Mouse (Mus musculus) embryo, embryonic 10 days (tissue): ENCODE measurements around the gene Stxbp6.
A peak's percentile ranks its signal among the peaks of the same experiment; 100 is the strongest.

Experiments used
- DNase-seq: peaks from one replicate; pipeline ENCODE4 v3.0.0-alpha.2; 2015; ENCODE audit warnings: low spot score

Stxbp6 gene

GRCm38 (mm10) chr12:44996274-44996673, 78.2 kb downstream of the Stxbp6 start:
- DNase-seq: no peak

GRCm38 (mm10) chr12:44993391-44993790, 81.1 kb downstream of the Stxbp6 start:
- no peak for DNase-seq

DNA sequence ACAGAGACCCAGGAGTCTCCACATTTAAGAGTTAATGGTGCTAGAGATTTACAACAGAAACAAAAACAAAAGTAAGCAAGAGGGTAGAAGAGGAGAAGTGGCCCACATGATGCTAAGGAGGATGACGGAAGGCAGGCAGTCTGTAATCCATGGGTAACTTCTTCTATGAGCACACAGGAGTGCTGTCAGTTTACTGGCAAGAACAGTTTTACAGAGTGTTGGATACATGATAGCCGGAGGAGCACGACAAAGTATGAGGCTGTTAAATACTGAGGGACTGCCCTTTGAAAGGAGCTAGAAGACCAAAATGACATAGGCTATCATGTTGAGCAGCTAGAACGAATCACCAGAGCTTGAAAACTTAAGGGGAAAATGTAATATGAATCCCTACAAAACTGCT, 81.7 kb downstream of the Stxbp6 start:
- no peak for DNase-seq

DNA sequence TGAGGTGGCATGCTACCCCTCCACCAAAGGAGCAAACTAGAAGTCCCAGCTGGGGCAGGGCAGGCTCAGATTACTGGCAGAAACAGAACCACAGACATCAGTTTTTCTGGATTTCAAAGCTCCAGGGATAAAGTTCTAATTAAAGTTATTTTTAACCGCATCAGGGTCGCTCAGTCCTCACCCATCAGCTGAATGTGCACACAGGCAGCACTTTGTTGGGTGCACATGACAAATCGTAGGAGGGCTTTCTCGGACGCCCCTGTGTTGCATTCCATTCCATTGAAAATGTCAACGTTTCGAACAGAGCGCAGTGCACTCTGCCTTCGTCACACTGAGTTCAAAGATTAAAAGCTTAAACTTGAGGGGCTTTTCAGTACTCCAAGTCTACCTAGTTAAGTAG, 84.1 kb downstream of the Stxbp6 start:
- DNase-seq: no peak

DNA sequence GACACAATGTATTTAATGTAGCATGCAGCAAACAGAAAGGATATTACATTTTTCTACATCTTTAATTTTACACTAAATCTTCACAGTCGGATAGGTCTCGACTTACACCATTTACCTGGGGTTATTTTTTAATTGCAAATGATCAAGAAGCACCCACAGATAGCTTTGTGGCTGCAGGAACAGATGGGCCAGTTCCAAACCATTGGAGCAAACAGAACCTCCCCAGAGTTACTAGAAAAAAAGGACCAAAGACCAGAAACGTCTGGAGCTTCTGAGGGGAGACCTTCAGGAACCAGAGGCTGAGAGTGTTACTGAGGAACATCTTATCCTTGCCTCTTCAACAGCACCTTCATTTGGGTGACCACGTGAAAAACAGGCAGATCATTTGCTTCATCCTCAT, 85.5 kb downstream of the Stxbp6 start:
- DNase-seq: no peak

DNA sequence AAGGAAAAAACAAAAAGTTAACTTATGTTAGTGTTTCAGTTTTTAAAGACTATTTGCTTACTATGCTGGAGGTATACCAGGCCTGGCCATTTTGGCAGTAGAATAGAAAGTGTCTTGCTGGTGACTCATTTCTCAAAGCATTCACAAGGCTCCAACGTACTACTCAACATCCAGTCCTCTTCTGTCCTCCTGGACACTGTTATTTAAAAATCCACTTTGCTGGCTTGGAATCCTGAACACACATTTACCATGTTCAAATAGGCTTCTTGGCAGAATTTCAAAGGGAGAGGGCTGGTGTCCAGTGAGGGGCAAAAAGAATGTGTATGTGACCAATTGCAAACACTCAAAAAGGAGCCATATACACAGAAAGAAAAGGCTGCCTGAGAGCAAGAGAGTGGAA, 86.7 kb downstream of the Stxbp6 start:
- DNase-seq: no peak

GRCm38 (mm10) chr12:44979316-44979848, 95.1 kb downstream of the Stxbp6 start:
- DNase-seq: no peak

DNA sequence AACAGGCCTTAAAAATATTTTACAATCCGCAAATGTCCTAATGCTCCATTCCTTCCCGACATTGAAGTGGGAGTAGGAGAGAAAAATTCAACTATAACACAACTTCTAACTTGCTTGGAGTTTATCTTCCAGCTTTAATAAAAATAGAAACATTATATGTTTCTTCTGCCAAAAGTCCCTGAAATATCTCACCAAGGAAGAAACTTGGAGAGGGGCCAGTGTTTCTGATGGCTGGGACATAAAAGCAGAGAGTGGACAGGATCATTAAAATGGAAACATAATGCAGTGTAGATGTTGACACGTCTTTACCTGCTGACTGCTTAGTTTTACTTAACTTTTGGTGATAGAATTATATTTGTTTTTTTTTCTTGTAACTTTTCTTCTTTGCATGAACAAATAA, 99.2 kb downstream of the Stxbp6 start:
- DNase-seq: no peak

DNA sequence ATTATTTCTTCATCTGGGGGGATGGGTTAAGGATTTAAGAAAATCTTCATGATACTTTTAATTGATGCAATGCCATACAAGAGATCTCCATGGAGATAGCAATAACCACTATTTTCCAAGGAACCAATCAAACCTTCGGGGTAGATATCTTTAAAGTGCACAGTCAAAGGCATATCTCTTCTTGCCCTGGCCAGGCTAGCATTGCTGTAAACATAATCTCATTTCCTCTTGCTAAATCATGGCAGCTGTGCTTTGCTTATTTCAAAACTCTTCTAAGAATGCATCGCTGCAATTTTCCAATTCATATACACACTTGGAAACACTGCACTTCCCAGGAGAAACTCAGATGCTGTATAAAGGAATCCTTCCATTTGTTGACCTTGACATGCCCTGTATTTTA, 103.0 kb downstream of the Stxbp6 start:
- no peak for DNase-seq

- no peak for DNase-seq
Measured at GRCm38 (mm10) chr12:44967448-44967847, 107.1 kb downstream of the Stxbp6 start.

DNA sequence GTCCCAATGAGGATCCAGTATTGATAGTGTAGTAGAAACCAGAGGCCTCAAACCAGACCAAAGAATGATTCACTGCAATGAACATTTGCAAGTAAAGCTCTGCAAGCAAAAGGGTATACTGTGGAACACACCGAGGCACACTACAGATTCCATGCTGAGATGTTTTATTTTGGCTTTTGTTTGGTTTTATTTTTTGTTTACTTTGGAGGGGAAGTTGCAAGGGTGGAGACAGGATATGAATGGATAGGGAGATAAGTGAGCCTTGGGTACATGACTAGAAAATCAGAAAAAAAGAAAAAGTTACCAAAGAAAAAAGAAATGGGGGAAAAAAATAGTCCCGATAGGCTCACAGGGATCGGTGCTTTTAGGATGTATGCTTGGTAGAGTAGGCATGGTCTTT, 117.0 kb downstream of the Stxbp6 start:
- DNase-seq: no peak

GRCm38 (mm10) chr12:44953121-44953520, 121.4 kb downstream of the Stxbp6 start:
- DNase-seq: no peak

DNA sequence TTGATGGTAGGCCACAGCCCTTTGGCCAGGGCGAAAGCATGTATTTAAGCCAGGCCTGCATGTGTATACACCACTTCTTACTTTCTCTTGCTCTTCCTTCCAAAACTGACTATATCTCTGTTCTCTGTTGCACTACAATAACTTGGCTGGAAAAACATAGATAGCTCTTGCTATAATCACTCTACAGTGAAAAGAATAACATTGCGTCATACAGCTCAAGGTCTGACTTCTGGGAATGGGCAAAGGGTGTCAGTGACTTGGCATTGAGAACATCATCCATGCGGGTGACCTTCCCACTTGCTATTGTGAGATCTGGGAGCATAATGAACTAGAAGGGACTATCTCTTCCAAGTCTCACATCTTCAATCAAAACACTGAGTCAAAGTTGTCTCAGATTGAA, 122.4 kb downstream of the Stxbp6 start:
- DNase-seq: no peak

GRCm38 (mm10) chr12:44950559-44950958, 124.0 kb downstream of the Stxbp6 start:
- DNase-seq: no peak

DNA sequence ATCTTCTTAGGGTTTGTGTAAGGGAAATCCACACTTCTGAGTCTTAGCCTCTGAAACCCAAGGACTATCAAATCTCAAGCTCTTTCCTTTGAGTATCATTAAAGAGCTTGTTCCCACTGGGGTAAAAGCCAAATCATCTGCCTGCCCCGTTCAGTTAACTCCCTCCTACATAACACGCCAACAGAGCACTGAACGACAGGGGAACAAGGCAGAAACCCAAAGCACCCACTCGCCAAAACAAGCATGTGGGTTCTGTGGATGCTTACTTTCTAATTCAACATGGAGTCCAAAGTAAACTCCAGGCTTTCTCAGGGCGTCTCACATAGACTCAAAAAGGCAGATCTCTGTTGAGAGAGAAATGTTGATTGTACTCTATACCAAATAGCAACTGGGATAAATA, 126.7 kb downstream of the Stxbp6 start:
- DNase-seq: no peak

- DNase-seq: no peak
Measured at GRCm38 (mm10) chr12:44940325-44940724, 134.2 kb downstream of the Stxbp6 start.

GRCm38 (mm10) chr12:44939106-44939505, 135.4 kb downstream of the Stxbp6 start:
- DNase-seq: no peak

DNA sequence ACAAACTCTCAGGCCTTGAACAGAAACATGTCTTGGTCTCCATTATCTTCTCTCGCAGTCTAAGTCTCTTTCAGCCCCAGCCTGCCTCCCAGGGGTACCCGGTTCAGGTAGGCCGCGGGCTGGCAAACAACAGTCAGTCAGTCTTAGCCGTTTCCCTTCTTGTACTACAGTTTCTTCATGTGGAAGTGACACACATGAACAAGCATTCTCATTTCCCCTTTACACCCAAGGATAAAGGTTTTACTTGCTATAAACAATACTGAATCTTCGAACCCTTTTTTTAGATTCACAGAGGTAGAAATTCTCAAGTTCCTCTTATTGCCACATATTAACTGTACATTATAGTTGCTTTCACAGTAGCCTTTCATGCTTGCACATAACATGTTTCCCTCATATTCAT, 141.6 kb downstream of the Stxbp6 start:
- DNase-seq: no peak

DNA sequence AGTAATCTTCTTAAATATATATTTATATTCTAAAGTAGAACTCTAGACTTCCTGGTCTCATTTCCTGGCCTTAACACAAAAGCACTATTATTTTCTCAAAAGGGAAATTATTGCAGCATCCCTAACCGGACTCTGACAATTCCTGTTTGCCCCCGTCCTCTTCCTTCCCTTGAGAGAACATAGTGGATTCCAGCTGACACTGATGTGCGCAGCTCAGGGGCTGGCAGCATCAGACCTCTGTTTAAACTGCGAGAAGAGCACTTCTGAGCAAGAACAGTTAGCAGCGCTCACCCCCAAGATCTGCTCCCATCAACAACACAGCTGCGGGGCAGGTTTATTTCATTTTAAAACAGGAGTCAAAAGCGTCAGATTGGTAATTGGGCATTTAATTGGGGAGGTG, 142.8 kb downstream of the Stxbp6 start:
- no peak for DNase-seq

GRCm38 (mm10) chr12:44928456-44928855, 146.1 kb downstream of the Stxbp6 start:
- DNase-seq: peak; percentile 84

- peak; percentile 30 for DNase-seq
Measured at GRCm38 (mm10) chr12:44925901-44926300, 148.6 kb downstream of the Stxbp6 start.

- DNase-seq: no peak
Measured at GRCm38 (mm10) chr12:44923273-44923672, 151.2 kb downstream of the Stxbp6 start.

DNA sequence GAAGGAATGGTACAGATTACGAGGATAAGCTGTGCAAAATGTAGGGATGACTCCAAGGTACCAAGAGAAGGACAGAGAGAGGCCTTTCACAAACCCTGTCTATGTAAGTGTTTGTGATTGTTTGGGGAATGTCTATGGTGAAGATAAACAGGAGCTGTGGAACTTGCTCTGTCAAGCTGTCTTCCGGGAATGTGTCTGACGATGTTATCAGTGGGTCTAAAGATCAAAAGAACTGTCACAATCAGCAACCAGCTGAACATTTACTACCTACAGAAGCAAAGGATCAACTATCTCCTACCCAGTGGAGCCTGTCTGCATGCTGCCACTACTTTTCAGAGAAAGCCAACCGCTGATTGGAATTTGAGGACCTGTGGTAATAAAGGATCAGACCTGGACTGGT, 152.3 kb downstream of the Stxbp6 start:
- DNase-seq: no peak

GRCm38 (mm10) chr12:44919613-44920012, 154.9 kb downstream of the Stxbp6 start:
- DNase-seq: no peak

DNA sequence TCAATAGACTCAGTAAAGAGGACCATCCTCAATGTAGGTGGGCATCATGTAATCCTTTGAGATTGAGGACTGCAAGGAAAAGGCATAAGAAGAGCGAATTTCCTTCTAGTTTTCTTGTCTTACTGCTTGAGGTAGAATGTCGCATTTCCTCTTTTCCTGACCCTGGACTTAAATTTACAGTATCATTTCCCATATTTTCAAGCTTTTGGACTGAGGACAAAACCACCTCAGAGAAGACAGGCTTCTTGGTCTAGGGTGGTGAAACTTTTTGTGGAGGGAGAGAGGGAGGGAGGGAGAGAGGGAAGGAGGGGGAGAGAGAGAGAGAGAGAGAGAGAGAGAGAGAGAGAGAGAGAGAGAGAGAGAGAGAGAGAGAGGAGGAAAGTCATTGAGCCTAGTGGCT, 155.6 kb downstream of the Stxbp6 start:
- DNase-seq: no peak
